Mouse (Mus musculus): ENCODE data around the gene Fbxo21. TPM values are rescaled to one million over a fixed set of nuclear protein-coding genes. Genes with fewer than 3 reads are reported as not detected.
A peak's percentile ranks its signal among the peaks of the same experiment; 100 is the strongest.

Gene Fbxo21
- polyA plus RNA-seq, 1 experiment from 2014 or later, result 51.0 TPM

DNA sequence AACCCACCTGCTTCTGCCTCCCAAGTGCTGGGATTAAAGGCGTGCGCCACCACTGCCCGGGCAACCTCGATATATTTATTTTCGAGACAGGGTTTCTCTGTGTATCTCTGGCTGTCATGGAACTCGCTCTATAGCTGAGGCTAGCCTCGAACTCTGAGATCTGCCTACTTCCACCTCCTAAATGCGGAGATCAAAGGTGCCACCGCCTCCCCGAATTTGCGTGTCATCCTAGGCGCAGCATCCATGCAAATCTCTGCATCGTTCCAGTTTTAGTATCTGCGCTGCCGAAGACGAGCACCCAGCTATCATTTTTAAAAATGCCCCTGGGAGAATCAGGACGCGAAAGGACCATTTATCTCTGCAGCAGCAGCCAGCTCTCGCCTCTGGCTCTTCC is 270 bp upstream of the Fbxo21 start:
- H3K36me3 ChIP-seq (ENCODE audit: control insufficient read depth, insufficient read depth, low read length), result peaks cover 6% of the 10 kb centered on the region; the same call in 1 of the 2 replicates
- H3K4me1 ChIP-seq (ENCODE audit: control insufficient read depth, insufficient read depth, low read length), result peaks cover 28% of the 10 kb centered on the region
- no peaks in the 10 kb centered on the region for H3K27me3 ChIP-seq (replicated peaks; ENCODE audit: control insufficient read depth, insufficient read depth, low read length)
- H3K4me3 ChIP-seq (ENCODE audit: low read length), result peak overlapping the region; percentile 98
- H3K9me3 ChIP-seq (ENCODE audit: control insufficient read depth, low read length), result no peaks in the 10 kb centered on the region
- peak overlapping the region; percentile 92; the same call in 1 of the 2 replicates for H3K9ac ChIP-seq (ENCODE audit: low read depth, low read length)
- peak; percentile 15 for ATAC-seq
- 22% methylated on average over 19 of the region's 19 CpGs for WGBS
- peak overlapping the region; percentile 84 for H3K4me2 ChIP-seq (ENCODE audit: low read depth, low read length)
- no peak overlapping the region; the same call in 1 of the 2 replicates for H3K27ac ChIP-seq (ENCODE audit: low read length)

DNA sequence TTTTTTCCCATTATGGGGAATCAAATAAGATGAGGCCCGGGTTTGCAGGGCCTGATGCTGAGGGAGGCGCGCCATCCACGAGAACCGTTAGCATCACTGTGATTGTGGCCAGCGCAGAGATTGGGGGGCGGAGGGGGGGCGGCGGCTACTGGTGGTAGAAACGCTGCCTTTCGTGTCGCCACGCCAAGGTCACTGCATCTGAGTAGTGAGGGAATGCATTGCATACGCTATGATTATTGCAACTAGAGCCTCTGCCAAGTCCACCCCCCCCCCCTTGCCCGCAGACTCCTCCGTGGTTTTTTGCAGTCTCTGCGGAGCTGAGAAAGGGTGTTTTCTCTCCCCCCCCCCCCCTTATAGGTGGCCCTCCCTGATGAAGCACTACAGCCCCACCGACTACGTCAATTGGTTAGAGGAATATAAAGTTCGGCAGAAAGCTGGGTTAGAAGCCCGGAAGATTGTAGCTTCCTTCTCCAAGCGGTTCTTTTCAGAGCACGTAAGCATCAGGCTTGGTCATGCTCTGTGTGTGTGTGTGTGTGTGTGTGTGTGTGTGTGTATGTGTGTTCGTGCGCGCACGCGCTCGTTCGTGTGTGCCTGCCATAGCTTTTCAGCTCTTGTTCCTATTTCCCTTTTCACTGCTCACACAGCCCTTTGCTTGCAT is 1.1 kb downstream of the Fbxo21 start:
- Histone ChIP-seq H3K4me1 (ENCODE audit: control insufficient read depth, insufficient read depth, low read length) (peaks cover 28% of the 10 kb centered on the region), H3K4me2 (ENCODE audit: low read depth, low read length) (peak overlapping the region; percentile 84), H3K36me3 (ENCODE audit: control insufficient read depth, insufficient read depth, low read length) (peaks cover 8% of the 10 kb centered on the region; the same call in 1 of the 2 replicates), H3K4me3 (ENCODE audit: low read length) (peak overlapping the region; percentile 98), H3K9ac (ENCODE audit: low read depth, low read length) (peak overlapping the region; percentile 92), H3K27ac (ENCODE audit: low read length) (peak overlapping the region; percentile 79; the same call in 1 of the 2 replicates), H3K9me3 (ENCODE audit: control insufficient read depth, low read length) (no peaks in the 10 kb centered on the region), H3K27me3 (replicated peaks; ENCODE audit: control insufficient read depth, insufficient read depth, low read length) (no peaks in the 10 kb centered on the region)
- no peak for ATAC-seq
- 7% methylated on average over 30 of the region's 30 CpGs for WGBS

DNA sequence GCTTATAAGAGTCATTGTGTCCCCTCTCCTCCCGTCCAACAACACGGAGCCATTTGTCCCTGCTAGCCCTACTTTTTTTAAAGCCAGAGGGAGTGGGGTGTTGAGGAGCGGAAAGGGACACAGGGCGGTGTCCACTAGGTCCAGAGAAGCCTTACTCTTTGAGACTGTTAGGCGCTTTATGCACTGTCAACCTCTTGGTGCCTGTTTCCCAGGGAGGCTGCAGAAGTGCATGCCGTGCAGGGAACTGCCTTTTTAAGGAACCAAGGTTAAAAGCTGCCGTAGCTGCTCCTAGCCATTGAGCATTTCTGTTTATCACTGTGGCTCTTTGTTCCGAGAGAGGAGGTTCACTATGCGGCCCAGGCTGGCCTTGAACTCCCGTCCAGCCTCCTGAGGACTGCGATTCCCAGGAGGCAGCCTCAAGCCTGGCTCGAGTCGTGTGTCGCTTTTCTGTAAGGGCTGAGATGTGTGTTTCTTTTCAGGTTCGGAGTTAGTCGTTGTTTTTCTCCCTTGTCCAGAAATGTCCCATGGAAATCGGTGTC is 1.7 kb downstream of the Fbxo21 start:
- H3K27ac ChIP-seq (ENCODE audit: low read length), result no peak overlapping the region

DNA sequence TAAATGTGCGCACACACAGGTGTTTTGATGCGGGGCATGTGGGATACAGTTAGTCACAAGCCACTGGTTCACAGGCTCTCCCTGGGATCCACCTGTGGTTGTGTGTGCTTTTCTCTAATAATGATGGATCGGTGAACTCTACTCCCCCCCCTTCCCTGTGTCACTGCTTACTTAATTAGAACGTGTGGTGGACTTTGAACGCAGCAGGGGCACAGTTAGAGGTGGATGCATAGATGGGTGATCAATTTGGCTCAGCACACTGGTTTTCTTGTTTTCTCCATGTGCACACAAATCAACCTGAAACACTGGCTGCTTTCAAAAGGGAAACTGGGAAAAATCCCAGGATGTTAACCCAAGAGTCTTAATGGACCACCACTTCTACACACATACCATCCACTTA is 2.6 kb downstream of the Fbxo21 start:
- peaks cover 28% of the 10 kb centered on the region for H3K4me1 ChIP-seq (ENCODE audit: control insufficient read depth, insufficient read depth, low read length)
- H3K36me3 ChIP-seq (ENCODE audit: control insufficient read depth, insufficient read depth, low read length), result peaks cover 18% of the 10 kb centered on the region
- no peak overlapping the region; the same call in 1 of the 2 replicates for H3K9ac ChIP-seq (ENCODE audit: low read depth, low read length)
- H3K9me3 ChIP-seq (ENCODE audit: control insufficient read depth, low read length), result no peaks in the 10 kb centered on the region
- 59% methylated on average over 5 of the region's 5 CpGs for WGBS
- H3K27ac ChIP-seq (ENCODE audit: low read length), result no peak overlapping the region
- no peaks in the 10 kb centered on the region for H3K27me3 ChIP-seq (replicated peaks; ENCODE audit: control insufficient read depth, insufficient read depth, low read length)
- no peak overlapping the region for H3K4me3 ChIP-seq (ENCODE audit: low read length)
- H3K4me2 ChIP-seq (ENCODE audit: low read depth, low read length), result no peak overlapping the region
- ATAC-seq, result no peak

More for the DNA sequence above, 1.7 kb downstream of the Fbxo21 start:
- peak overlapping the region; percentile 84 for H3K4me2 ChIP-seq (ENCODE audit: low read depth, low read length)
- no peaks in the 10 kb centered on the region for H3K9me3 ChIP-seq (ENCODE audit: control insufficient read depth, low read length)
- H3K27me3 ChIP-seq (replicated peaks; ENCODE audit: control insufficient read depth, insufficient read depth, low read length), result no peaks in the 10 kb centered on the region
- H3K36me3 ChIP-seq (ENCODE audit: control insufficient read depth, insufficient read depth, low read length), result peaks cover 12% of the 10 kb centered on the region; the same call in 1 of the 2 replicates
- no peak for ATAC-seq
- H3K4me1 ChIP-seq (ENCODE audit: control insufficient read depth, insufficient read depth, low read length), result peaks cover 28% of the 10 kb centered on the region
- peak overlapping the region; percentile 92 for H3K9ac ChIP-seq (ENCODE audit: low read depth, low read length)
- 52% methylated on average over 17 of the region's 17 CpGs for WGBS
- peak overlapping the region; percentile 98 for H3K4me3 ChIP-seq (ENCODE audit: low read length)

DNA sequence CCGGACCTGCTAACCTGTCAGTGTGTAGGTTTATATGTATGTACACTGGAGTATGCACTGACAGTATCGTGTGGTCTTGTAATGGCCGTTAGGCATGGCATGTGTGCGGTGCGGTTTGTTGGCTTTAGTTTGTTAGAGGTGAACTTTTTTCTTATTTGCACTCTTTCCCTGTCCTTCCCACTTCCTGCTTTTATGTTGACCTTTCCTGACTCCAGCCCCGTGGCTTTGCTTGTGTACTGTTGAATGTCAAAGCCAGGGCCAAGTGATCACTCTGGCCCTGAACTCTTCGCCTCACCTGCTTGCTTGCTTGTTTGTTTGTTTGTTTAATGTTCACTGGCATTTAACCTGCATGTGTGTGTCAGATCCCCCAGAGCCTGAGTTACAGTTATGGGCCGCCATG is 4.4 kb downstream of the Fbxo21 start:
- Histone ChIP-seq H3K27ac (ENCODE audit: low read length) (no peak overlapping the region), H3K36me3 (ENCODE audit: control insufficient read depth, insufficient read depth, low read length) (peaks cover 18% of the 10 kb centered on the region), H3K4me1 (ENCODE audit: control insufficient read depth, insufficient read depth, low read length) (peaks cover 28% of the 10 kb centered on the region), H3K27me3 (replicated peaks; ENCODE audit: control insufficient read depth, insufficient read depth, low read length) (no peaks in the 10 kb centered on the region), H3K4me2 (ENCODE audit: low read depth, low read length) (no peak overlapping the region), H3K9ac (ENCODE audit: low read depth, low read length) (no peak overlapping the region), H3K4me3 (ENCODE audit: low read length) (no peak overlapping the region), H3K9me3 (ENCODE audit: control insufficient read depth, low read length) (no peaks in the 10 kb centered on the region)
- 78% methylated on average over 8 of the region's 8 CpGs for WGBS
- no peak for ATAC-seq

DNA sequence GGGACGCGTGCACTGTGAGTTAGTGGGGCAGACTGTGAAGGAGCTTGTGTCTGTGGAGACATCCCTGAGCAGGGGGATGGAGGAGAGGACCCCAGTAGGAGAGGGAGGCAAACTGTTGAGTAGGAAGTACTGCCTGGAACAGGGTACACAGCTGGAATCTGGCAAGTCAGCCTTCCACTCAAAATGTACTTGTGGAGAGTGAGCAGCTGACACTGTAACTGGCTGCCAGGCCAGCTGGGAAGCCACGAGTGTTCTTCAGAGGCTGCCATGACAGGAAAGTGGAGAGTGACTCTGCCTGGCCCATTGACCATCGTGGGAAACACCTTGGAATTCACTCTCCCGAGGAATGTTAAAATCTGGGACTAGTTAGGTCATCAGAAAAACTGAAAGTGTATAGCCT is 5.4 kb downstream of the Fbxo21 start:
- Histone ChIP-seq H3K4me1 (ENCODE audit: control insufficient read depth, insufficient read depth, low read length) (peaks cover 25% of the 10 kb centered on the region), H3K27ac (ENCODE audit: low read length) (no peak overlapping the region), H3K9me3 (ENCODE audit: control insufficient read depth, low read length) (no peaks in the 10 kb centered on the region), H3K9ac (ENCODE audit: low read depth, low read length) (no peak overlapping the region), H3K4me2 (ENCODE audit: low read depth, low read length) (no peak overlapping the region), H3K36me3 (ENCODE audit: control insufficient read depth, insufficient read depth, low read length) (peaks cover 18% of the 10 kb centered on the region), H3K27me3 (replicated peaks; ENCODE audit: control insufficient read depth, insufficient read depth, low read length) (no peaks in the 10 kb centered on the region), H3K4me3 (ENCODE audit: low read length) (no peak overlapping the region)
- WGBS, result 79% methylated on average over 5 of the region's 5 CpGs
- ATAC-seq, result no peak

DNA sequence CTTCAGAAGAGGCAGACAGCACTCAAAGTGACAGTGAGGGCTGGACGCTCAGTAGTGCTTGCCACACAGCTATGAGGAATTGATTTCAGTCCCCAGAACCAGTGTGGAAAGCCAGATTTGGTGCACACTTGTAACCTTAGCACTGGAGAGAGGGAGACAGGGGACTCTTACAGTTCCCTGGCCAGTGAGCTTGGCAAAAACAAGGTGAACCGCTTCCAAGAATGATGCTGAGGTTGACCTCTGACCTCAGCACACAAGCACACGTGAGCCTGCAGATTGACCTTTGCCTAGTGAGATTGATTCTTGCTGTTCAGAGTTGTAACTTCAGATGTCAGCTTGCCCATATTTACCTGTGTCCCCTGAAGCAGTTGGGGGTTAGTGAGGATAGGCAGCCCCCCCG is 9.8 kb downstream of the Fbxo21 start:
- no peak overlapping the region for H3K4me2 ChIP-seq (ENCODE audit: low read depth, low read length)
- H3K27me3 ChIP-seq (replicated peaks; ENCODE audit: control insufficient read depth, insufficient read depth, low read length), result no peaks in the 10 kb centered on the region
- no peak for ATAC-seq
- H3K27ac ChIP-seq (ENCODE audit: low read length), result no peak overlapping the region
- 50% methylated on average over 4 of the region's 4 CpGs for WGBS
- no peak overlapping the region for H3K9ac ChIP-seq (ENCODE audit: low read depth, low read length)
- no peak overlapping the region for H3K4me3 ChIP-seq (ENCODE audit: low read length)
- no peaks in the 10 kb centered on the region for H3K9me3 ChIP-seq (ENCODE audit: control insufficient read depth, low read length)
- H3K4me1 ChIP-seq (ENCODE audit: control insufficient read depth, insufficient read depth, low read length), result no peaks in the 10 kb centered on the region
- H3K36me3 ChIP-seq (ENCODE audit: control insufficient read depth, insufficient read depth, low read length), result peaks cover 22% of the 10 kb centered on the region

DNA sequence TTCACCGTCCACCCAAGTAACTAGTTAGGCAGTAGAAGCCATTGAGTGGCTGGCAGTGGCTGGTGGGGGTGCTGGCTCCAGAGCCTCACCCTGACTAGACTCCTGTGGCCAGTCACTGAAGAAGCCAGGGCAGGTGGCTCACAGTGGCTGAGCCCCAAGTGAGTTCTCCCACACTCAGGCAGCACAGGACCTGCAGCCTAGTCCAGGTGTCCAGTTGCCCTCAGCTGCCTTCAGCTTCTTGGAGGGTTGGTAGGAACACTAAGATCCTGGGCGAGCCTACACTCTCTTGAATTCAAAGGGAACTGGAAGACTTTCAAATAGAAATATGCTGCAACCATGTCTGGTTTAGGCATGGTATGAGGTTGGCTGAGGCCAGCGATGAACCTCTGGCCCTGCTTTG is 11.4 kb downstream of the Fbxo21 start:
- WGBS, result 92% methylated on average over 3 of the region's 3 CpGs
- Histone ChIP-seq H3K36me3 (ENCODE audit: control insufficient read depth, insufficient read depth, low read length) (peaks cover 22% of the 10 kb centered on the region), H3K9ac (ENCODE audit: low read depth, low read length) (no peak overlapping the region), H3K9me3 (ENCODE audit: control insufficient read depth, low read length) (no peaks in the 10 kb centered on the region), H3K4me3 (ENCODE audit: low read length) (no peak overlapping the region), H3K27ac (ENCODE audit: low read length) (no peak overlapping the region), H3K4me2 (ENCODE audit: low read depth, low read length) (no peak overlapping the region), H3K27me3 (replicated peaks; ENCODE audit: control insufficient read depth, insufficient read depth, low read length) (no peaks in the 10 kb centered on the region), H3K4me1 (ENCODE audit: control insufficient read depth, insufficient read depth, low read length) (no peaks in the 10 kb centered on the region)
- no peak for ATAC-seq

DNA sequence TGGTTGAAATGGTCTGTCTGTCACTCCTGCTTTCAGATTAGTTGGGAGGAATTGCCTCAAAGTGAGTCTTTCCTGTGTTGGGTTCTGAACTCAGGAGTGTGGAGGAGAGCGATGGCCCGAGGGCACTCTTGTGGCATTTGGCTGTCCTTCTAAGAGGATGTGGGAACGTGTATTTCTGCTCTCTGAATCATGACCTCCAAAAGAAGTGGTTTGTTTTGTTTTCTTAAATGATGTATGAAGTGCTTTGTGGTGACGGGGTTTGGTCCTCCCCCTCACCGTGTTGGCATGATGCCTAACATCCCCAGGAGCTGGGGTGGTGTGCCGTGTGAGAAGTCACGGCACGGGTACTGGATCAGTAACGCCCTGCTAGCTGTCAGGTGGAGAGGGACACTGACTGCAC is 11.8 kb downstream of the Fbxo21 start:
- H3K27ac ChIP-seq (ENCODE audit: low read length), result no peak overlapping the region
- no peak overlapping the region for H3K9ac ChIP-seq (ENCODE audit: low read depth, low read length)
- H3K36me3 ChIP-seq (ENCODE audit: control insufficient read depth, insufficient read depth, low read length), result peaks cover 19% of the 10 kb centered on the region
- no peak for ATAC-seq
- no peak overlapping the region for H3K4me2 ChIP-seq (ENCODE audit: low read depth, low read length)
- 80% methylated on average over 9 of the region's 9 CpGs for WGBS
- no peaks in the 10 kb centered on the region for H3K27me3 ChIP-seq (replicated peaks; ENCODE audit: control insufficient read depth, insufficient read depth, low read length)
- no peaks in the 10 kb centered on the region for H3K4me1 ChIP-seq (ENCODE audit: control insufficient read depth, insufficient read depth, low read length)
- no peaks in the 10 kb centered on the region for H3K9me3 ChIP-seq (ENCODE audit: control insufficient read depth, low read length)
- H3K4me3 ChIP-seq (ENCODE audit: low read length), result no peak overlapping the region

Data from intestine, embryonic 16.5 days (tissue).